Mouse (Mus musculus): ENCODE measurements around the gene Mapk1ip1.

DNA sequence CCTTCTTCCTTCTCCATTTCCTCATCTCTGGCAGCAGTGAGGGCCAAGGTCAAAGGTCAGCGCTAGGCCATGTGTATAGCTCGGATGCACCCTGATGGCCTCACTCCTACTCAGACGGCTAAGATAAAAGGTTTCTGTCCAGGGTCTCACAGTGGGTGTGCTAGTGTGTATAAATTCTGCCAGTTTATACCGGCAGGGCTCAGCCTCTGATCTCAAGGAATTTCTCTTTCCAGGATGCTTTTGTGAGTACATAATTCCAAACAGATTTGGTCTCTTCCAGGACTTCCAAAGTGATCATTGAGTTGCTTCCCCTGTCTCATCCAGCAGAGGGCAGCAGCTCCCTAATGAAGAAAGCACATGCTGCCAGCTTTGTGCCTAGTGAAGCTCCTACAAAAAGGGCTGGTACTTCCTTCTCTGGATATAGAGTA, 5.5 kb downstream of the Mapk1ip1 start:
- TF ChIP-seq POLR2A (IDR thresholded peaks at IDR 0.05; ENCODE audit: insufficient read depth, low read depth, low read length) = no peak
- peak; percentile 78 for TF ChIP-seq CTCF (IDR thresholded peaks at IDR 0.05)

All from heart, adult 2 months (tissue).